Mouse (Mus musculus): Measurements from ENCODE around the gene Slc12a9.

- TF ChIP-seq POLR2A (IDR thresholded peaks at IDR 0.05; ENCODE audit: insufficient read length, low read depth) (no peak), TCF12 (IDR thresholded peaks at IDR 0.05; ENCODE audit: insufficient read depth, poor library complexity, severe bottlenecking) (no peak), REST (IDR thresholded peaks at IDR 0.05; ENCODE audit: insufficient read depth, insufficient read length) (no peak), TCF3 (IDR thresholded peaks at IDR 0.05; ENCODE audit: insufficient read length, low read depth) (no peak), MYOD1 (IDR thresholded peaks at IDR 0.05; ENCODE audit: control insufficient read depth in 1 of 3, insufficient read length in 2 of 3, low read depth in 2 of 3) (no peak), MAX (IDR thresholded peaks at IDR 0.05; ENCODE audit: low read depth) (no peak)
These were observed 25.0 kb downstream of the Slc12a9 start for GRCm38 (mm10) chr5:137308356-137308755.
